Mouse (Mus musculus) lung, postnatal 0 days (tissue): Measurements from ENCODE around the gene Sall2. TPM values are rescaled to one million over a fixed set of nuclear protein-coding genes. Genes with fewer than 3 reads are reported as not detected.

Experiments used
- ATAC-seq: fragments of 200-750 bp; cut with Nextera tagmentation; 2 replicates; pipeline ENCODE4 v1.8.0; 2017; ENCODE audit warnings: moderate library complexity
- DNase-seq: peaks from one replicate; pipeline ENCODE4 v3.0.0-alpha.2; 2016; ENCODE audit warnings: low spot score
- H3K27ac ChIP-seq: fragments of 300-500 bp; sonication (generic); 2 replicates; pipeline ENCODE4 v1.5.1; 2014; ENCODE audit warnings: antibody characterized with exemption, mild to moderate bottlenecking, low read length, mixed read lengths
- H3K27me3 ChIP-seq: fragments of 300-500 bp; sonication (generic); replicated peaks from 2 replicates; pipeline ENCODE4 v1.6.1; 2014; ENCODE audit warnings: low read length, mixed read lengths; ENCODE audit not compliant: insufficient read depth
- H3K36me3 ChIP-seq: fragments of 300-500 bp; sonication (generic); 2 replicates; pipeline ENCODE4 v1.6.1; 2014; ENCODE audit warnings: low read length, mixed read lengths; ENCODE audit not compliant: insufficient read depth
- H3K4me1 ChIP-seq: fragments of 300-500 bp; sonication (generic); 2 replicates; pipeline ENCODE4 v1.6.1; 2014; ENCODE audit warnings: antibody characterized with exemption, low read depth, low read length, mixed read lengths; ENCODE audit not compliant: insufficient read depth
- H3K4me2 ChIP-seq: fragments of 300-500 bp; sonication (generic); replicated peaks from 2 replicates; pipeline ENCODE4 v1.6.1; 2014; ENCODE audit warnings: low read depth, mild to moderate bottlenecking, low read length, moderate library complexity, mixed read lengths
- H3K4me3 ChIP-seq: fragments of 300-500 bp; sonication (generic); 2 replicates; pipeline ENCODE4 v1.5.1; 2014; ENCODE audit warnings: low read depth, low read length
- H3K9ac ChIP-seq: fragments of 300-500 bp; sonication (generic); replicated peaks from 2 replicates; pipeline ENCODE4 v1.6.1; 2014; ENCODE audit warnings: low read depth, mild to moderate bottlenecking
- H3K9me3 ChIP-seq: fragments of 300-500 bp; sonication (generic); 2 replicates; pipeline ENCODE4 v1.6.1; 2016; ENCODE audit warnings: low read length, mixed read lengths
- CTCF ChIP-seq: IDR thresholded peaks from 2 replicates; pipeline ENCODE4 v1.5.1; 2016; ENCODE audit warnings: antibody characterized with exemption, mild to moderate bottlenecking
- EP300 ChIP-seq: IDR thresholded peaks from 2 replicates; pipeline ENCODE4 v1.6.1; 2016; ENCODE audit warnings: antibody characterized with exemption, mild to moderate bottlenecking, control low read depth
- whole genome bisulfite sequencing: fragments of 180-500 bp; shearing (Covaris S2); extraction: QIAGEN DNeasy Blood & Tissue Kit; methylation state at CpG from one replicate; pipeline ENCODE4 v1.1.7; 2014; 5-methylcytosine and 5-hydroxymethylcytosine counted together
- polyA plus RNA-seq: library from polyadenylated mRNA; unstranded; fragments of >200 nt; fragmentation: Nextera tagmentation; extraction: Ambion mirVana; gene quantifications from 2 replicates; pipeline ENCODE4 v1.2.1, GENCODE M21; 2015

The Sall2 gene
- polyA plus RNA-seq, 1 experiment from 2014 or later = 3.8 TPM

DNA sequence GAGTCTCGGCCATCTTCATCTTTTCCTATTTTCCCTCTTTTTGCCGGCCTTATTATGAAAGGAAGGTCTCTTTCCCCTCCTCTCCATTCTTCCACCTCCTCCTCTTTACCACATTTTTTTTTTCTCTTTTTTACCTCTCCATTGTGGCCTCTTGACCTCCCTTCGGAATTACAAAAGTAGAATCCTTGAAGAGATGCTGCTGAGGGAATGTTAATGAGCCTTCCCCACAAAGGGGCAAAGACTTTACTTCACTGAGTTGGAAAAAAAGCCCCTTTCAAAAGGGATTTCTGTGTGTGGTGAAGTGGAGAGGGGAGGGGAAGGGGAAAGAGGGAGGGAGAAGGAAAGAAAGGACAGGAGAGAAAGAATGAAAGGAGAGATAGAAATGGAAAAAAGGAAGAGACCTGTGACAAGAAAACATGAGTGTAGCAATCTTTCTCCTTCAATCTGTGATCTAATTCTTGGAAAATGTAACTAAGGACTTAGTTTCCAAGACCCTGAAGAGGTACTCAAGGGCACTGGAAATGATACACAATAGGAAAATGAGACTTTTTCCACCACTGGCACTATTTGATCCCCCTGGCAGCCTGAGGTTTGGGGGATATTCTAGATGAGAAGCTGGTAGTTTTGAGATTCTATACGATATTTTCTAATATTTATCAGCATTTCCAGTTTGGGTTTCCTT lies 2.6 kb upstream of the Sall2 start:
- H3K27me3 ChIP-seq = 0 out of 2 replicates have a peak, but pooled peaks cover 22% of the 10 kb centered on the region
- H3K4me1 ChIP-seq = peaks cover 4% of the 10 kb centered on the region; the same call in 1 of the 2 replicates
- no peak overlapping the region for H3K9ac ChIP-seq
- no peak overlapping the region for H3K4me2 ChIP-seq
- 23% methylated on average over 4 of the region's 4 CpGs for WGBS
- no peak overlapping the region for H3K4me3 ChIP-seq
- TF ChIP-seq EP300 (no peak), CTCF (no peak)
- ATAC-seq (no peak), DNase-seq (no peak)
- H3K9me3 ChIP-seq = no peaks in the 10 kb centered on the region
- no peaks in the 10 kb centered on the region for H3K36me3 ChIP-seq
- H3K27ac ChIP-seq = no peak overlapping the region

DNA sequence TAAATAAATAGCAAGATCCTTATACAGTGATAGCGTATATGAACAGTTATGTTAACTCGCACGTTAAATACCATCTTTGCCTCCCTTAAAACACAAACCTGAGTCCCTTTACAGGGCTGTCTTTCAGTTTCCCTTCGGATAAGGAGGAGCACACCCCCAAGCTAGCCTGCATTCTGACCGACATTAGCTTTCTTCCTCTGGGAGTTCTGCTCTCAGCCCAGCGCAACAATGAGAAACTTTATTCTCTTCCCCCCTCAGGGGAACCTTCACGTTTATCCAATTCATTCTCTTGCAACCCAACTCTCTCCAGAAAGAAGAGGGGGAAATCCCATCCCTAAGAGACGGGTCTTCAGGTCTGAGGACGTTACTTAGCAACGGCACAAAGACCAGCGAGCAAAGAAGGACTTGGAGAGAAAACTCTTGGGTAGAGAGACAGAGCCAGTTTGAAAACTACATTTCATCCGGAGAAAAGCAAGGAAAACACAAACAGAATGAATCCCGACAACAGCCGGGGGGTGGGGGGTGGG lies 1.1 kb downstream of the Sall2 start:
- TF ChIP-seq EP300 = no peak
- no peak for TF ChIP-seq CTCF
- peak overlapping the region; percentile 31 for H3K4me3 ChIP-seq
- H3K27ac ChIP-seq = no peak overlapping the region
- H3K9ac ChIP-seq = no peak overlapping the region
- DNase-seq (no peak), ATAC-seq (no peak)
- H3K4me1 ChIP-seq = peaks cover 4% of the 10 kb centered on the region; the same call in 1 of the 2 replicates
- WGBS = 2% methylated on average over 14 of the region's 14 CpGs
- H3K4me2 ChIP-seq = peak overlapping the region; percentile 54
- no peaks in the 10 kb centered on the region for H3K9me3 ChIP-seq
- no peaks in the 10 kb centered on the region for H3K36me3 ChIP-seq
- 0 out of 2 replicates have a peak, but pooled peaks cover 22% of the 10 kb centered on the region for H3K27me3 ChIP-seq

DNA sequence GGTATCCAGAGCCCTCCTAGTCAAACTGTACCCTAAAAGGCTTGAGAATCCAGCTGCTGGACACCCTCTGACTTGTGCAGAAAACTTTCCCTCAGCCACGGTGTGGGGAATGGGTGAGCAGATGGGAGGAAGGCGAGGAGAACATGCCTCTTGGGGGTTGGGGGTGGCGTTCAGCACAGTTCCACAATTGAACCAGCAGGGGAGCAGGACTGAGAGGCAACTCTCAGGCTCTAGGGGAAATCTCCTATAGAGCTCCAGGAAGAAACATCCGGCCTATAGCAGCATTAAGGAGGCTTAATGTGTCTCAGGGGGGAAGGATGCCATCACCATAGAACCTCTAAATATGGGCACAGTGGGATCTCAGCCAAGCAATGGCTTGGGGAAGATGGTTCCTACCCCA lies 2.7 kb downstream of the Sall2 start:
- WGBS = 13% methylated on average over 4 of the region's 4 CpGs
- no peak for TF ChIP-seq EP300
- peak; percentile 50 for TF ChIP-seq CTCF
- ATAC-seq (no peak), DNase-seq (no peak)
- no peak overlapping the region for H3K4me3 ChIP-seq
- no peak overlapping the region for H3K4me2 ChIP-seq
- H3K27ac ChIP-seq = no peak overlapping the region
- no peaks in the 10 kb centered on the region for H3K9me3 ChIP-seq
- 0 out of 2 replicates have a peak, but pooled peaks cover 16% of the 10 kb centered on the region for H3K27me3 ChIP-seq
- H3K36me3 ChIP-seq = no peaks in the 10 kb centered on the region
- no peak overlapping the region for H3K9ac ChIP-seq
- peaks cover 4% of the 10 kb centered on the region; the same call in 1 of the 2 replicates for H3K4me1 ChIP-seq

- no peaks in the 10 kb centered on the region for H3K9me3 ChIP-seq
- H3K4me1 ChIP-seq = no peaks in the 10 kb centered on the region
- H3K27ac ChIP-seq = no peak overlapping the region
- no peak overlapping the region for H3K9ac ChIP-seq
- no peak overlapping the region for H3K4me3 ChIP-seq
- H3K4me2 ChIP-seq = no peak overlapping the region
- WGBS = 41% methylated on average over 6 of the region's 6 CpGs
- H3K27me3 ChIP-seq = no peaks in the 10 kb centered on the region
- ATAC-seq = no peak
- DNase-seq = no peak
- TF ChIP-seq EP300 = no peak
- no peaks in the 10 kb centered on the region for H3K36me3 ChIP-seq
Measured at GRCm38 (mm10) chr14:52319361-52319760, 9.2 kb downstream of the Sall2 start.

GRCm38 (mm10) chr14:52316441-52317225 lies 11.9 kb downstream of the Sall2 start:
- Histone ChIP-seq H3K4me3 (peak overlapping the region; percentile 74), H3K4me1 (no peaks in the 10 kb centered on the region), H3K9ac (peak overlapping the region; percentile 16; the same call in 1 of the 2 replicates), H3K4me2 (peak overlapping the region; percentile 89), H3K36me3 (no peaks in the 10 kb centered on the region), H3K9me3 (no peaks in the 10 kb centered on the region), H3K27ac (0 out of 2 replicates have a peak overlapping the region, but pooled peaks have one; percentile 14), H3K27me3 (no peaks in the 10 kb centered on the region)
- TF ChIP-seq CTCF (no peak), EP300 (no peak)
- ATAC-seq = peak; percentile 34
- DNase-seq = peak; percentile 50
- 17% methylated on average over 16 of the region's 16 CpGs for WGBS

DNA sequence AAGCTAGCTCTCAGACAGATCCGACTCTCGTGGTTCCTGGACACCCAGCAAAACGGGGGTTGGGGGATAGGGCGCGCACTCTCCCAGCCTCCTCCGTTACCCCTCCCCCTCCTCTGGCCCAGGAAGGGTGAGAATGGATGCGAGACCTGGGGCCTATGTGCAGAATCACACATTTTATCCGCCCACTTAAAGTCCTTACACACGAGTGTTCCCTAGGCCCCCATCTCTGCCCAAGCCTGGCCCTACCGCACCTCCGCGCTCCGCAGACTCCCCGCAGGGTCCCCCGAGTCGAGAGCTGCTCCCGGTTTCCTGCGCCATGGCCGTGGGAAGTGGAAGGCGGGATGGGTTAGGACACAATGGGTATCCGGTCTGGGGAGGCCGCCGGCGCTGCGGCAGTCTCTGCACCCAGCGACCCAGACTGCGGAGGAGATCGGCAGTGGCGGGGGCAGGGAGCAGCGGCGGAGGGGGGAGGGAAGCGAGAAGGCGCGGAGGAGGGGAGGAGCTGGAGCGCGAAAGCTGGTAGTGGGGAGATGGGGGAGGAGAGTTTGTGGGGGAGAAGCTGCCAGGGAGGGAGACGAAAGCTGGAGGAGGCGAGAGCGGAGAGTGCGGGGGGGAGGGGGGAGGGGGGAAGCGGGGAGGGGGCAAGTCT lies 12.6 kb downstream of the Sall2 start:
- Histone ChIP-seq H3K9me3 (no peaks in the 10 kb centered on the region), H3K9ac (peak overlapping the region; percentile 71), H3K36me3 (no peaks in the 10 kb centered on the region), H3K27me3 (no peaks in the 10 kb centered on the region), H3K4me1 (no peaks in the 10 kb centered on the region), H3K4me3 (peak overlapping the region; percentile 74), H3K27ac (peak overlapping the region; percentile 14; the same call in 1 of the 2 replicates), H3K4me2 (peak overlapping the region; percentile 89)
- WGBS = under 1% methylated on average over 27 of the region's 41 CpGs
- ATAC-seq (peak; percentile 81), DNase-seq (peak; percentile 76)
- TF ChIP-seq CTCF (0 out of 2 replicates have a peak, but pooled peaks have one; percentile 3), EP300 (no peak)
